Mouse (Mus musculus) heart, embryonic 16.5 days (tissue): ENCODE measurements around the gene Slc4a1. TPM values are rescaled to one million over a fixed set of nuclear protein-coding genes. Genes with fewer than 3 reads are reported as not detected.

Experiments
- ATAC-seq: fragments of 200-750 bp; cut with Nextera tagmentation; replicated peaks from 2 replicates; pipeline ENCODE4 v1.8.0; 2017; ENCODE audit warnings: moderate number of reproducible peaks; ENCODE audit not compliant: insufficient read depth, low FRiP score; ENCODE audit errors: extremely low read depth
- H3K27ac ChIP-seq: fragments of 300-500 bp; sonication (generic); 2 replicates; pipeline ENCODE4 v1.5.1; 2014; ENCODE audit warnings: mild to moderate bottlenecking, low read length, control low read depth, moderate library complexity
- H3K27me3 ChIP-seq: fragments of 300-500 bp; sonication (generic); 2 replicates; pipeline ENCODE4 v1.6.1; 2014; ENCODE audit warnings: low read length, mixed read lengths; ENCODE audit not compliant: control insufficient read depth, insufficient read depth
- H3K36me3 ChIP-seq: fragments of 300-500 bp; sonication (generic); 2 replicates; pipeline ENCODE4 v1.6.1; 2014; ENCODE audit not compliant: control insufficient read depth, insufficient read depth
- H3K4me1 ChIP-seq: fragments of 300-500 bp; sonication (generic); 2 replicates; pipeline ENCODE4 v1.6.1; 2014; ENCODE audit warnings: low read length, mixed read lengths; ENCODE audit not compliant: control insufficient read depth, insufficient read depth
- H3K4me2 ChIP-seq: fragments of 300-500 bp; sonication (generic); 2 replicates; pipeline ENCODE4 v1.6.1; 2014; ENCODE audit warnings: low read depth, mild to moderate bottlenecking, control low read depth, low read length
- H3K4me3 ChIP-seq: fragments of 300-500 bp; sonication (generic); 2 replicates; pipeline ENCODE4 v1.5.1; 2014; ENCODE audit warnings: mild to moderate bottlenecking, control low read depth, low read length
- H3K9ac ChIP-seq: fragments of 300-500 bp; sonication (generic); 2 replicates; pipeline ENCODE4 v1.6.1; 2014; ENCODE audit warnings: low read length, control low read depth
- H3K9me3 ChIP-seq: fragments of 300-500 bp; sonication (generic); replicated peaks from 2 replicates; pipeline ENCODE4 v1.6.1; 2016; ENCODE audit warnings: low read length; ENCODE audit not compliant: control insufficient read depth
- WGBS: fragments of 180-500 bp; shearing (Covaris S2); extraction: QIAGEN DNeasy Blood & Tissue Kit; methylation state at CpG from one replicate; pipeline ENCODE4 v1.1.7; 2014; 5-methylcytosine and 5-hydroxymethylcytosine counted together
- polyA plus RNA-seq: library from polyadenylated mRNA; unstranded; fragments of >200 nt; fragmentation: Nextera tagmentation; extraction: Ambion mirVana; gene quantifications from 2 replicates; pipeline ENCODE4 v1.2.1, GENCODE M21; 2015

Slc4a1 gene
- polyA plus RNA-seq, 1 experiment from 2014 or later, result 14.9 TPM

DNA sequence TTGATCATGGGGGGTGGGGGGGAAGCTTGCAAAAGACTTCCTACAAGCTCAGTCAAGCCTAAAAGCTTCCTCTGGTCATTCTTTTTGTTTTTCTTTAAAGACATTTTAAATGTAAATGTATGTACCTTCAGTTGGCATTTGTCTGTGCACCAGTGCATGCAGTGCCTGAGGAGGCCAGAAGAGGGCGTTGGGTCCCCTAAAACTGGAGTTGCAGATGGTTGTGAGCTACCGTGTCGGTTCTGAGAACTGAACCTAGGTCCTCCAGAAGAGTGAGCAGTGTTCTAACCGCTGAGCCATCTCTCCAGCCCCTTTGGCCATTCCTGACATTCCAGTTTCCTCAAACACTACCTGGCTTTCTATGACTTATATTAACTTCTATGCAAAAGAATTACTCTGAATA, 26.4 kb downstream of the Slc4a1 start:
- no peaks in the 10 kb centered on the region for H3K9me3 ChIP-seq
- no peaks in the 10 kb centered on the region for H3K27me3 ChIP-seq
- H3K27ac ChIP-seq, result no peak overlapping the region
- H3K9ac ChIP-seq, result no peak overlapping the region
- no peak overlapping the region for H3K4me3 ChIP-seq
- ATAC-seq, result no peak
- H3K4me2 ChIP-seq, result no peak overlapping the region
- H3K4me1 ChIP-seq, result peaks cover 15% of the 10 kb centered on the region
- WGBS, result 60% methylated on average over 4 of the region's 4 CpGs
- no peaks in the 10 kb centered on the region for H3K36me3 ChIP-seq

DNA sequence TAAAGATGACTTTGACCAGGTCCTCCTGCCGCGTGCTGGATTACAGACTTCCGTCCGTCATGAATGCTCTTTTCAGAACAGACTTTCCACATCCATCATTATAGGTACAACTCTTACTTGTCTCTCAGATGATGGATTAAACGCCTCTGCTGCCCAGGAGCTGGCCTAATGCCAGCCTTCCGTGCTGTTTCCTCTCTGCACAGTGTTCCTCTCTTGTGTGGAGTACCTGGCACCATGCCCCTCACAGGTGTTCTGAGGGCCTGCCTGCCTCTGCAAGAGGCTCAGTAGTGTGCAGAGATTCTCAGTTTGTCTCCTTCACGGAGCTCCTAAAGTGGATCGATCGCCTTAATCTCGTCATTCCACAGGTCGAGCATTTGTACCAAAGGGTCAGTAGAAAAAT, 26.8 kb downstream of the Slc4a1 start:
- Histone ChIP-seq H3K9me3 (no peaks in the 10 kb centered on the region), H3K4me1 (peaks cover 15% of the 10 kb centered on the region), H3K4me3 (no peak overlapping the region), H3K27ac (peak overlapping the region; percentile 78), H3K27me3 (no peaks in the 10 kb centered on the region), H3K4me2 (no peak overlapping the region), H3K9ac (no peak overlapping the region), H3K36me3 (no peaks in the 10 kb centered on the region)
- no peak for ATAC-seq
- WGBS, result 64% methylated on average over 11 of the region's 11 CpGs

DNA sequence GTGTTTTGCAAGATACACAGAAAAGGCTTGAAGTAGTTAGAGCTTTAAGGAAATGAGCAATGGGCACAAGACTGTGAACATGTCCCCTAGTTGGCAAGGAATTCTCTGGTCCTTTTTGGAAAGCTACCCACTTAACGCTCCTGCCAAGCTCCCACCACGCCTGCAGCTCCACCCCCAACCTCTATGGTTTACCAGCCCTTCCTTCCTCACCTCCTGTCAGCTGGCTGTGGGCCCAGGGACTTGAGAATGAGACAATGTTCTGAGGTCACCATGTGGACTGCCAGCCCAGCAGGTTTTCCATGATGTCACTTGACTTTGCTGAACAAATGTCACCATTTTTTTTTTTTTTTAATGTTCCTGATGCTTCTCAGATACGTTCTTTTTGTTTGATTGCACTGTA, 27.4 kb downstream of the Slc4a1 start:
- Histone ChIP-seq H3K27me3 (no peaks in the 10 kb centered on the region), H3K36me3 (no peaks in the 10 kb centered on the region), H3K4me1 (peaks cover 15% of the 10 kb centered on the region), H3K9me3 (no peaks in the 10 kb centered on the region), H3K9ac (no peak overlapping the region), H3K4me2 (no peak overlapping the region), H3K27ac (peak overlapping the region; percentile 78), H3K4me3 (no peak overlapping the region)
- peak; percentile 95 for ATAC-seq
- 6% methylated on average over 3 of the region's 3 CpGs for WGBS

DNA sequence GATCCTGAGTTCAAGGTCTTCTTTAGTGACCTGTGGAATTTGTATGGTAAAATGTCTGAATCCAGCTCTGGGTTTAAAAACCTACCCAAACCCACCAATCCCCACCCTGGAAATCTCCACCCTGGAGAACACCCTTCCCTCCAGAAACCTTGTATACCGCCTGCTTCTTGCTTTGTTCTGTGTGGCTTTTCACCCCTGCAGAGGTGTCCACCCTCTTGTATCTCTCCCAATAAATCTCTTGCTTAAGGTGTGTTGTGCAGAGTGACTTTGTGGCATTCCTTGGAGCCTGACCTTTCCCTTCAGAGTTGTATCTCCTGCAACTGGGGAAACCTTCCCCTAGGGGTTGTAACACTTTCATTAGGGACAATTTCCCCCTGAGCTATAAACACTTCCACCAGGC, 28.1 kb downstream of the Slc4a1 start:
- H3K4me2 ChIP-seq, result no peak overlapping the region
- H3K27ac ChIP-seq, result no peak overlapping the region
- no peak overlapping the region for H3K9ac ChIP-seq
- peaks cover 15% of the 10 kb centered on the region for H3K4me1 ChIP-seq
- H3K27me3 ChIP-seq, result no peaks in the 10 kb centered on the region
- no peaks in the 10 kb centered on the region for H3K9me3 ChIP-seq
- no peaks in the 10 kb centered on the region for H3K36me3 ChIP-seq
- no peak for ATAC-seq
- 83% methylated on average over 1 of the region's 1 CpGs for WGBS
- no peak overlapping the region for H3K4me3 ChIP-seq

DNA sequence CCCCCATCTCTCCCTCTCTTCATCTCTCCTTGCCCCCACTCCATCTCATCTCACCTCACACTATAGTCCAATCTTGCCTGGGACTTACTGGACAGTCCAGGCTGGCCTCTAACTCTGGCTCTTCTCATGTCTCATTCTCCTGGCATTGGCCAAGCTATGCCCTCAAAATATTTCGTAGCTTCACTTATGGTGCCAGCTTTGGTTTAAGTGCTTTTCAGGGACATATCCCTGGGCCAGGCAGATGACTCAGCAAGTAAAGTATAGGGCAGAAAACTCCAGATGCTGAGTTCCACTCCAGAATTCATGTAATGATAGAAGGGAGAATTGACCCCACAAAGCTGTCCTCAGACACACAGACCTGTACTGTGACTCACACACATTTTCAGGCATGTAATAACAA, 29.8 kb downstream of the Slc4a1 start:
- Histone ChIP-seq H3K9me3 (no peaks in the 10 kb centered on the region), H3K4me1 (peaks cover 15% of the 10 kb centered on the region), H3K36me3 (no peaks in the 10 kb centered on the region), H3K4me2 (no peak overlapping the region), H3K27me3 (no peaks in the 10 kb centered on the region), H3K9ac (no peak overlapping the region), H3K27ac (no peak overlapping the region), H3K4me3 (no peak overlapping the region)
- 74% methylated on average over 1 of the region's 1 CpGs for WGBS
- ATAC-seq, result no peak

DNA sequence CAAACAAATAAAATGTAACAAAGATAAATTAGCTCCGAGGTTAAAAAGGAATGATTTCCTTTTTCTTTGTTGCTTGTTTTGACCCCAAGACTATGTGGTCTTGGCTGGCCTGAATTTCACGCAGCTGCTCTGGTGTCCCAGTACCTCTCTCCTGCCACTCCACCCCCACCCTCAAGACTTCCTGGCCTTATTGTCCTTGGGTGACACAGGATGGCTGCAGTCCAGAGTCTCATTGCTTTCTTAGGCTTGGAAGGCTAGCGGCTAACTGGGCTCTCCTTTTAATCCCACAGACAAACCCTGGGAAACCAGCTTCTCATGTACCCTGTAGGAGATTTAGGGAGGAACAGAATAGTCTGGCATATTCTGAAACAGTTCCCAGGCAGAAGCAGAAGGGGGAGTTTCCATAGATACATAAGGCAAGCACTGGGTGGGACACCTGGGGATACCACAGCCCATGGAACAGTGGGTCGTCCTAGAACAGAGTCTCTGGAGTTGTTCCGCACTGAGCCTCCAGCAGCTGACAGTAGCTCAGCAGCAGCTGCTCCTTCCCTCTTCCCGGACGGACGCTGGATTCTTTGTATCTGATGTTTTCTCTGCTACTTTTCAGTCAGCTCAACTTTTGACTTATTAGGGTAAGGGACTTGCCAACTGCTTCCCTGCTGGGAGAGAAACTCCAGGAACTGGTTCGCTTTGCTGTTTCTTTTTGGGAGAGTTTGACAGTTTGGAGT, 30.9 kb downstream of the Slc4a1 start:
- Histone ChIP-seq H3K4me3 (no peak overlapping the region), H3K9me3 (no peaks in the 10 kb centered on the region), H3K27ac (no peak overlapping the region; the same call in 1 of the 2 replicates), H3K9ac (no peak overlapping the region), H3K27me3 (no peaks in the 10 kb centered on the region), H3K36me3 (no peaks in the 10 kb centered on the region), H3K4me2 (no peak overlapping the region), H3K4me1 (peaks cover 15% of the 10 kb centered on the region)
- 32% methylated on average over 9 of the region's 9 CpGs for WGBS
- no peak for ATAC-seq

DNA sequence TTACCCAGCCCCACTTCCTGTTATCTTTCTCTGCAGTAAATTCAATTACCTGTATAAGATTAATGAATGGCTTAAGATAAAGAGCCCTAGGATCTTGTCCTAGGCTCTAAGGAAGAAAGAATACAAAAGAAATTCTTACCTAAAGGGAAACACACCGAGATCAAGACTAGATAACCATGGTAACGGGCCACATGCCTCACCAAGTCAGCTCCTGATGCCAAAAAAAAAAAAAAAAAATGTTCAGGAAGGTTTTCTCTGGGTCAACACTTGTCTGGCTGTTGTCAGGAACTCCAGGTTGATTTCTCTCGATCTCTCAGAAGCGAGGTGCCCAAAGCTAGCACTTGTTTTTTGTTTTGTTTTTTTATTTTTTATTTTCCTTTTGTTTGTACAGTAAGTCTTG, 32.0 kb downstream of the Slc4a1 start:
- Histone ChIP-seq H3K27me3 (no peaks in the 10 kb centered on the region), H3K9me3 (no peaks in the 10 kb centered on the region), H3K27ac (no peak overlapping the region), H3K4me2 (no peak overlapping the region), H3K4me1 (peaks cover 10% of the 10 kb centered on the region), H3K9ac (no peak overlapping the region), H3K36me3 (no peaks in the 10 kb centered on the region), H3K4me3 (no peak overlapping the region)
- ATAC-seq, result no peak
- 64% methylated on average over 4 of the region's 4 CpGs for WGBS

DNA sequence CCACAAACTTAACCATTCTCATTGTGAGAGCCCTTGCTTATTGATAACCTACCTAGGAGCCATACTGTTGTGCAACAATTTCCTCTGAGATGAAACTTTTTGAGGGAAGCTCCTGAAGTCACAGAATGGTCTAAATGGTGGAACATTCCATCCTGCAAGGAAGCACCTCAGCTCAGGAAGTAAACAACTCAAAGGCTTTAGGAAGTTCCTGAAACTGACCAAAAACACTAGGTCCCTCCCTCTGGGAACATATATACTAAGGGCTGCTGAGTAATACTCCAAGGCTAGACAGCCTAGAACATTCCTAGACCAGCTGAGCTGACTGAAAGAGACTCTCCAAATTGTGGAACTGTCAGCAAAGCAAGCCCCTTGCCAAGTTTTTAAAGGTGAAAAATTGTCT, 32.9 kb downstream of the Slc4a1 start:
- no peak for ATAC-seq
- no peaks in the 10 kb centered on the region for H3K27me3 ChIP-seq
- H3K27ac ChIP-seq, result no peak overlapping the region
- H3K4me1 ChIP-seq, result peaks cover 5% of the 10 kb centered on the region; the same call in 1 of the 2 replicates
- H3K36me3 ChIP-seq, result no peaks in the 10 kb centered on the region
- no peaks in the 10 kb centered on the region for H3K9me3 ChIP-seq
- no peak overlapping the region for H3K9ac ChIP-seq
- no peak overlapping the region for H3K4me2 ChIP-seq
- no peak overlapping the region for H3K4me3 ChIP-seq

DNA sequence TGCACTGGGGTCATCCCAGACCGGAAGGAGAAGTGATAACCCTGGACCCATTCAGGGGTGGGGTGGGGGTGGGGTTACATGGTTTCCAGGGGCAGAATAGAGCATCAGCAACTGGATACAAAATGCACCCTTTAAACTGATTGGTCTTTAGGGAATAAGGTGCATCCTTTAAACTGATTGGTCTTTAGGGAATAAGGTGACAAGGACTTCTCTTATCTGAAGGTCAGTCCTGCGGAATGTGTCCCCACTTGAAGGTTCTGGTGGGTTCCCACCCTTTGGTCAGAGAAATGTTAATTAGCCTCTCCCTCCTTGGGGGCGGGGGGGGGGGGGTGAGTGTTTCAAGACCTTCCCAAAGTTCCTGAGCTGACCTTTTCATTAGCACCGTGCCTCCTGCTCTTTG, 34.2 kb downstream of the Slc4a1 start:
- Histone ChIP-seq H3K27ac (no peak overlapping the region), H3K36me3 (no peaks in the 10 kb centered on the region), H3K4me2 (no peak overlapping the region), H3K9ac (no peak overlapping the region), H3K4me1 (peaks cover 5% of the 10 kb centered on the region; the same call in 1 of the 2 replicates), H3K4me3 (no peak overlapping the region), H3K27me3 (no peaks in the 10 kb centered on the region), H3K9me3 (no peaks in the 10 kb centered on the region)
- no peak for ATAC-seq
- 30% methylated on average over 4 of the region's 4 CpGs for WGBS
